19 mouse cellular contexts compared by ENCODE assay signal in the genomic region with DNA sequence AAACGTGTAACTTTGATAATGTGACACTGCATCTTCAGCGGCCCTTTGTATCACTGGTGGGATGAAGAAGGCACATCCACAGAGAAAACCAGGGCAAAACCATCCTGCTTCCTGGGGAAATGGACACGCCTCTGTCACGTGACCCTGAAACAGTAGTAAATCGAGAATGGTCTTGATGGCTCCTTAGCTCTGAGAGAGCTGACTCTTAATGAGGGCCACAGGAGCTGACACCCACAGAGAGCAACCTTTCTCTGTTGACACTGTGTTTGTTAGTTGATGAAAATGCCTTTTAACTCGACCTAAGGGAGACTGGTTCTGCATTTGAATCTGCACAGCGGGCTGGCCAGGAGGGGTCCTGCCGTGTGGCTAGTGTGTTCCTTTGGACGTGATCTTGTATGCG. TPM values are rescaled to one million over a fixed set of nuclear protein-coding genes. Genes with fewer than 3 reads are reported as not detected.
"Had no signal": no experiment of that assay in that cellular context is flagged by ENCODE, and none has a peak within 500 bp of the region (broad histone marks: within the 10 kb centered on the region; RNA-seq: fewer than 3 reads in every experiment).

No protein-coding gene starts in this region.

- H3K27ac ChIP-seq: midbrain, embryonic 10.5 days; midbrain, embryonic 12.5 days; neural tube, embryonic 13.5 days; neural tube, embryonic 15.5 days had no signal

- H3K9me3 ChIP-seq: midbrain, embryonic 10.5 days; midbrain, embryonic 12.5 days; neural tube, embryonic 13.5 days; neural tube, embryonic 15.5 days had no signal

- H3K27me3 ChIP-seq: midbrain, embryonic 12.5 days; neural tube, embryonic 13.5 days; neural tube, embryonic 15.5 days had no signal

- H3K4me3 ChIP-seq: midbrain, embryonic 10.5 days; midbrain, embryonic 12.5 days; myocyte; neural tube, embryonic 13.5 days; neural tube, embryonic 15.5 days had no signal

- DNase-seq: lung, adult 18-20 months; lung, embryonic 14.5 days; lung, postnatal 10 days; lung, postnatal 4 days; midbrain, embryonic 14.5 days; right cerebral cortex, postnatal 14 days; spleen, adult 18-20 months; thymus, adult 18-20 months; thymus, postnatal 25 days; thymus, postnatal 4 days had no signal

RNA-seq across cellular contexts. Expression of gene C1qtnf9, which starts 6.1 kb away (rescaled TPM):
- total RNA-seq: megakaryocyte, adult 5-6 weeks; megakaryocyte-erythroid progenitor cell, adult 5-6 weeks had no signal
- polyA plus RNA-seq: midbrain, embryonic 14.5 days; midbrain, embryonic 16.5 days; myocyte; neural tube, embryonic 11.5 days had no signal
